In genomic region chr6:59424871-59425740, GRCm38 (mm10) we compare ENCODE assay signal across 8 mouse cellular contexts. TPM values are rescaled to one million over a fixed set of nuclear protein-coding genes. Genes with fewer than 3 reads are reported as not detected.
A peak's percentile ranks its signal among the peaks of the same experiment; 100 is the strongest.
DNase-seq lines count a peak whose midpoint lies in the region; ATAC-seq and TF ChIP-seq lines count a peak whose summit lies in the region.

No protein-coding gene starts in this region.

- peak overlapping the region; percentile 83 for H3K4me2 ChIP-seq in heart, embryonic 13.5 days
- H3K4me2 ChIP-seq in midbrain, embryonic 14.5 days (ENCODE audit: low read length), result peak overlapping the region; percentile 81
- H3K4me2 ChIP-seq in midbrain, embryonic 11.5 days, result no peak overlapping the region
- peak overlapping the region; percentile 73 for H3K4me2 ChIP-seq in lung, embryonic 14.5 days
- H3K4me2 ChIP-seq in stomach, embryonic 16.5 days (ENCODE audit: low read depth, low read length), result peak overlapping the region; percentile 69

- H3K9me3 ChIP-seq in heart, embryonic 13.5 days, result no peaks in the 10 kb centered on the region
- no peaks in the 10 kb centered on the region for H3K9me3 ChIP-seq in midbrain, embryonic 14.5 days (ENCODE audit: control insufficient read depth, low read length)
- H3K9me3 ChIP-seq in midbrain, embryonic 11.5 days (ENCODE audit: control insufficient read depth, low read length), result no peaks in the 10 kb centered on the region
- H3K9me3 ChIP-seq in lung, embryonic 14.5 days (ENCODE audit: low read depth, low read length), result no peaks in the 10 kb centered on the region
- H3K9me3 ChIP-seq in stomach, embryonic 16.5 days (replicated peaks; ENCODE audit: control insufficient read depth, low read length), result no peaks in the 10 kb centered on the region

- peaks cover 19% of the 10 kb centered on the region for H3K4me1 ChIP-seq in heart, embryonic 13.5 days
- H3K4me1 ChIP-seq in midbrain, embryonic 14.5 days (ENCODE audit: control insufficient read depth, insufficient read depth, low read length), result peaks cover 5% of the 10 kb centered on the region; the same call in 1 of the 2 replicates
- H3K4me1 ChIP-seq in midbrain, embryonic 11.5 days (ENCODE audit: control insufficient read depth, insufficient read depth, low read length), result no peaks in the 10 kb centered on the region
- no peaks in the 10 kb centered on the region for H3K4me1 ChIP-seq in lung, embryonic 14.5 days (ENCODE audit: insufficient read depth)
- no peaks in the 10 kb centered on the region for H3K4me1 ChIP-seq in stomach, embryonic 16.5 days (ENCODE audit: control insufficient read depth, insufficient read depth, low read length)

- H3K4me3 ChIP-seq in heart, embryonic 13.5 days, result peak overlapping the region; percentile 66
- peak overlapping the region; percentile 47 for H3K4me3 ChIP-seq in midbrain, embryonic 14.5 days (replicated peaks; ENCODE audit: low read depth, low read length)
- H3K4me3 ChIP-seq in midbrain, embryonic 11.5 days (ENCODE audit: low read depth, low read length), result no peak overlapping the region
- H3K4me3 ChIP-seq in lung, embryonic 14.5 days (ENCODE audit: low read depth, low read length), result peak overlapping the region; percentile 45
- H3K4me3 ChIP-seq in stomach, embryonic 16.5 days (replicated peaks; ENCODE audit: low read length), result peak overlapping the region; percentile 55

- no peak for TF ChIP-seq CTCF in lung, embryonic 14.5 days (IDR thresholded peaks at IDR 0.05; ENCODE audit: low read depth)

- H3K9ac ChIP-seq in heart, embryonic 13.5 days, result peak overlapping the region; percentile 87
- no peak overlapping the region for H3K9ac ChIP-seq in midbrain, embryonic 14.5 days (replicated peaks; ENCODE audit: low read length)
- no peak overlapping the region for H3K9ac ChIP-seq in midbrain, embryonic 11.5 days (ENCODE audit: low read length)
- peak overlapping the region; percentile 56; the same call in 1 of the 2 replicates for H3K9ac ChIP-seq in lung, embryonic 14.5 days
- 0 out of 2 replicates have a peak overlapping the region, but pooled peaks have one; percentile 4 for H3K9ac ChIP-seq in stomach, embryonic 16.5 days (ENCODE audit: low read length)

- ATAC-seq in heart, embryonic 13.5 days (ENCODE audit: extremely low read depth, insufficient number of reproducible peaks, low FRiP score, low TSS enrichment), result no peak
- no peak for ATAC-seq in midbrain, embryonic 14.5 days (ENCODE audit: low FRiP score, low TSS enrichment)
- no peak for ATAC-seq in midbrain, embryonic 11.5 days (ENCODE audit: low FRiP score)
- ATAC-seq in lung, embryonic 14.5 days (ENCODE audit: insufficient read depth), result no peak
- no peak for ATAC-seq in stomach, embryonic 16.5 days (ENCODE audit: insufficient read depth, low FRiP score)

- no peaks in the 10 kb centered on the region for H3K27me3 ChIP-seq in heart, embryonic 13.5 days (replicated peaks)
- H3K27me3 ChIP-seq in midbrain, embryonic 14.5 days (ENCODE audit: control insufficient read depth, insufficient read depth, low read length), result no peaks in the 10 kb centered on the region
- H3K27me3 ChIP-seq in midbrain, embryonic 11.5 days (ENCODE audit: control insufficient read depth, insufficient read depth, low read length), result no peaks in the 10 kb centered on the region
- H3K27me3 ChIP-seq in lung, embryonic 14.5 days (ENCODE audit: insufficient read depth, low read length), result no peaks in the 10 kb centered on the region
- H3K27me3 ChIP-seq in stomach, embryonic 16.5 days (ENCODE audit: control insufficient read depth, insufficient read depth, low read length), result no peaks in the 10 kb centered on the region

- peak overlapping the region; percentile 84 for H3K27ac ChIP-seq in heart, embryonic 13.5 days (replicated peaks)
- H3K27ac ChIP-seq in midbrain, embryonic 14.5 days (replicated peaks; ENCODE audit: low read depth, low read length), result no peak overlapping the region
- H3K27ac ChIP-seq in midbrain, embryonic 11.5 days (ENCODE audit: low read depth, low read length), result no peak overlapping the region
- peak overlapping the region; percentile 81 for H3K27ac ChIP-seq in lung, embryonic 14.5 days (ENCODE audit: low read depth)
- peak overlapping the region; percentile 65 for H3K27ac ChIP-seq in stomach, embryonic 16.5 days (ENCODE audit: low read length)

- WGBS in heart, embryonic 13.5 days, result 63% methylated on average over 10 of the region's 10 CpGs
- WGBS in midbrain, embryonic 14.5 days, result 77% methylated on average over 10 of the region's 10 CpGs
- 76% methylated on average over 10 of the region's 10 CpGs for WGBS in midbrain, embryonic 11.5 days
- 51% methylated on average over 10 of the region's 10 CpGs for WGBS in lung, embryonic 14.5 days
- 53% methylated on average over 10 of the region's 10 CpGs for WGBS in stomach, embryonic 16.5 days

- DNase-seq in heart, adult 8-10 months (ENCODE audit: low spot score), result no peak
- peak; percentile 17 for DNase-seq in midbrain, embryonic 14.5 days
- DNase-seq in midbrain, embryonic 11.5 days (ENCODE audit: low spot score, missing footprints), result no peak
- DNase-seq in lung, embryonic 14.5 days, result peak; percentile 19
- DNase-seq in layer of hippocampus, adult 8-10 months (ENCODE audit: low spot score in 2 of 2), result no peak
- DNase-seq in adrenal gland, postnatal 36 days, result no peak

- no peaks in the 10 kb centered on the region for H3K36me3 ChIP-seq in heart, embryonic 13.5 days
- no peaks in the 10 kb centered on the region for H3K36me3 ChIP-seq in midbrain, embryonic 14.5 days (ENCODE audit: control insufficient read depth, insufficient read depth, low read length)
- H3K36me3 ChIP-seq in midbrain, embryonic 11.5 days (ENCODE audit: control insufficient read depth, insufficient read depth, low read length), result no peaks in the 10 kb centered on the region
- no peaks in the 10 kb centered on the region for H3K36me3 ChIP-seq in lung, embryonic 14.5 days (ENCODE audit: insufficient read depth)
- no peaks in the 10 kb centered on the region for H3K36me3 ChIP-seq in stomach, embryonic 16.5 days (ENCODE audit: control insufficient read depth, insufficient read depth, low read length)

RNA-seq across cellular contexts. Expression of gene Gprin3, which starts 1.0 kb away (rescaled TPM):
- 5.6 TPM in 2 replicates for polyA plus RNA-seq in heart, embryonic 13.5 days (2015; fragmentation: Nextera tagmentation; extraction: Ambion mirVana)
- total RNA-seq in heart, adult 8-10 months (2022), result under 1 TPM; 0.33 to 0.50 (median 0.42) TPM
- 7.6 and 8.9 TPM in 2 replicates for polyA plus RNA-seq in midbrain, embryonic 14.5 days (2014; fragmentation: Nextera tagmentation; extraction: Ambion mirVana)
- polyA plus RNA-seq in midbrain, embryonic 11.5 days (2014; fragmentation: Nextera tagmentation; extraction: Ambion mirVana), result 0.18 and 0.26 TPM in 2 replicates
- polyA plus RNA-seq in lung, embryonic 14.5 days (2014; fragmentation: Nextera tagmentation; extraction: Ambion mirVana), result 6.2 and 7.1 TPM in 2 replicates
- 4.4 and 4.6 TPM in 2 replicates for polyA plus RNA-seq in stomach, embryonic 16.5 days (2015; fragmentation: Nextera tagmentation; extraction: Ambion mirVana)
- total RNA-seq in layer of hippocampus, adult 8-10 months (2022), result 10 to 100 TPM in 2 of 4 experiments, 1 to 10 TPM in 2; 8.4 to 10.6 (median 9.5) TPM
- 1 to 10 TPM; 2.5 TPM for total RNA-seq in adrenal gland, postnatal 36 days (2021)

Comparison
In these comparisons a context has a peak if more than half of its experiments do, and no peak if none do; other contexts are left out.
1. DNase-seq: peak in midbrain, embryonic 14.5 days (single experiment) and lung, embryonic 14.5 days (single experiment); none in heart, adult 8-10 months (single experiment), midbrain, embryonic 11.5 days (single experiment), layer of hippocampus, adult 8-10 months (0 of 2) and adrenal gland, postnatal 36 days (0 of 2).
2. H3K27ac ChIP-seq: peak in heart, embryonic 13.5 days (single experiment), lung, embryonic 14.5 days (single experiment) and stomach, embryonic 16.5 days (single experiment); none in midbrain, embryonic 14.5 days (single experiment) and midbrain, embryonic 11.5 days (single experiment).
3. H3K9ac ChIP-seq: peak in heart, embryonic 13.5 days (single experiment), lung, embryonic 14.5 days (single experiment) and stomach, embryonic 16.5 days (single experiment); none in midbrain, embryonic 14.5 days (single experiment) and midbrain, embryonic 11.5 days (single experiment).